Mouse (Mus musculus): ENCODE results near the gene Crb2. TPM values are rescaled to one million over a fixed set of nuclear protein-coding genes. Genes with fewer than 3 reads are reported as not detected.

Gene Crb2
- total RNA-seq, 2 experiments from 2014 or later = 1.1 to 2.7 TPM

Other genes starting within 250 kb of the Crb2 start
- gene Strbp, start 72.4 kb upstream of the Crb2 start, total RNA-seq (2021) = 10 to 100 TPM; 48.8 to 63.0 TPM